Mouse (Mus musculus) small intestine, adult 2 months (tissue): Measurements from ENCODE around the gene Tbc1d8.

ENCODE experiments used
- CTCF ChIP-seq: fragments of 200-500 bp; IDR thresholded peaks from 2 replicates; pipeline ENCODE4 v1.5.1; 2012; ENCODE audit warnings: low read depth, mild to moderate bottlenecking, control low read depth, inconsistent platforms, low read length, moderate library complexity, mixed read lengths; ENCODE audit not compliant: insufficient replicate concordance, insufficient read length; ENCODE audit errors: extremely low read depth
- POLR2A ChIP-seq: fragments of 200-500 bp; IDR thresholded peaks from 2 replicates; pipeline ENCODE4 v1.6.1; 2012; ENCODE audit warnings: low read depth, mild to moderate bottlenecking, control low read depth, inconsistent platforms, low read length, moderate library complexity

GRCm38 (mm10) chr1:39448819-39449218 lies 29.7 kb downstream of the Tbc1d8 start:
- TF ChIP-seq CTCF (no peak), POLR2A (no peak)
